ENCODE assay signal across 29 mouse cellular contexts in genomic region chr4:10915271-10915670, GRCm38 (mm10). TPM values are rescaled to one million over a fixed set of nuclear protein-coding genes. Genes with fewer than 3 reads are reported as not detected.
DNase-seq lines count a peak whose midpoint lies in the region; ATAC-seq and TF ChIP-seq lines count a peak whose summit lies in the region.
"Had no signal": no experiment of that assay in that cellular context is flagged by ENCODE, and none has a peak within 500 bp of the region (broad histone marks: within the 10 kb centered on the region; RNA-seq: fewer than 3 reads in every experiment).

No protein-coding gene starts in this region.

- no peaks in the 10 kb centered on the region for H3K9me3 ChIP-seq in liver, embryonic 13.5 days (replicated peaks)
- no peaks in the 10 kb centered on the region for H3K9me3 ChIP-seq in liver, embryonic 11.5 days (ENCODE audit: control insufficient read depth, low read length)
- no peaks in the 10 kb centered on the region for H3K9me3 ChIP-seq in liver, embryonic 16.5 days (replicated peaks; ENCODE audit: control insufficient read depth, low read length)
- H3K9me3 ChIP-seq: embryonic facial prominence, embryonic 13.5 days; forebrain, embryonic 13.5 days; heart, embryonic 10.5 days; heart, embryonic 15.5 days; hindbrain, embryonic 12.5 days; intestine, embryonic 15.5 days; limb, embryonic 10.5 days; limb, embryonic 15.5 days; lung, embryonic 15.5 days; midbrain, embryonic 12.5 days had no signal

- no peaks in the 10 kb centered on the region for H3K36me3 ChIP-seq in liver, embryonic 13.5 days
- no peaks in the 10 kb centered on the region for H3K36me3 ChIP-seq in liver, embryonic 11.5 days (ENCODE audit: control insufficient read depth, insufficient read depth, low read length)
- H3K36me3 ChIP-seq in liver, embryonic 16.5 days (ENCODE audit: control insufficient read depth, insufficient read depth): no peaks in the 10 kb centered on the region
- H3K36me3 ChIP-seq: embryonic facial prominence, embryonic 13.5 days; heart, embryonic 10.5 days; heart, embryonic 15.5 days; hindbrain, embryonic 12.5 days; intestine, embryonic 15.5 days; limb, embryonic 10.5 days; limb, embryonic 15.5 days; lung, embryonic 15.5 days; midbrain, embryonic 12.5 days had no signal

- H3K4me2 ChIP-seq in liver, embryonic 13.5 days: peak overlapping the region; percentile 61
- H3K4me2 ChIP-seq in liver, embryonic 11.5 days: no peak overlapping the region
- peak overlapping the region; percentile 58 for H3K4me2 ChIP-seq in liver, embryonic 16.5 days (ENCODE audit: low read depth, low read length)
- H3K4me2 ChIP-seq: embryonic facial prominence, embryonic 13.5 days; forebrain, embryonic 13.5 days; heart, embryonic 15.5 days; hindbrain, embryonic 12.5 days; intestine, embryonic 15.5 days; limb, embryonic 15.5 days; lung, embryonic 15.5 days; midbrain, embryonic 12.5 days had no signal

- peaks cover 69% of the 10 kb centered on the region for H3K4me1 ChIP-seq in liver, embryonic 13.5 days (replicated peaks)
- H3K4me1 ChIP-seq in liver, embryonic 11.5 days (replicated peaks; ENCODE audit: control insufficient read depth, insufficient read depth, low read length): peaks cover 31% of the 10 kb centered on the region
- peaks cover 30% of the 10 kb centered on the region for H3K4me1 ChIP-seq in bone marrow macrophage, adult 2 months (ENCODE audit: control insufficient read depth, insufficient read depth, low read length)
- peaks cover 52% of the 10 kb centered on the region for H3K4me1 ChIP-seq in liver, embryonic 16.5 days (ENCODE audit: control insufficient read depth, low read depth, low read length)
- H3K4me1 ChIP-seq: hindbrain, embryonic 12.5 days; midbrain, embryonic 12.5 days had no signal

- H3K4me3 ChIP-seq in liver, embryonic 13.5 days (replicated peaks): no peak overlapping the region
- H3K4me3 ChIP-seq in liver, embryonic 11.5 days (ENCODE audit: low read depth, low read length): no peak overlapping the region
- no peak overlapping the region for H3K4me3 ChIP-seq in bone marrow macrophage, adult 2 months (ENCODE audit: insufficient read depth, low read length)
- no peak overlapping the region for H3K4me3 ChIP-seq in liver, embryonic 16.5 days (ENCODE audit: low read depth, low read length)
- H3K4me3 ChIP-seq: embryonic facial prominence, embryonic 13.5 days; forebrain, embryonic 13.5 days; heart, embryonic 10.5 days; heart, embryonic 15.5 days; hindbrain, embryonic 12.5 days; intestine, embryonic 15.5 days; limb, embryonic 10.5 days; limb, embryonic 15.5 days; lung, embryonic 15.5 days; midbrain, embryonic 12.5 days had no signal

- 58% methylated on average over 3 of the region's 3 CpGs for WGBS in liver, embryonic 13.5 days (ENCODE audit: insufficient replicate concordance)
- 82% methylated on average over 3 of the region's 3 CpGs for WGBS in liver, embryonic 11.5 days
- 61% methylated on average over 3 of the region's 3 CpGs for WGBS in liver, embryonic 16.5 days (ENCODE audit: insufficient replicate concordance)

- no peak overlapping the region for H3K9ac ChIP-seq in liver, embryonic 13.5 days
- H3K9ac ChIP-seq in liver, embryonic 11.5 days (ENCODE audit: low read depth, low read length): no peak overlapping the region
- H3K9ac ChIP-seq in liver, embryonic 16.5 days (ENCODE audit: low read depth, low read length): no peak overlapping the region; the same call in 1 of the 2 replicates
- H3K9ac ChIP-seq: embryonic facial prominence, embryonic 13.5 days; forebrain, embryonic 13.5 days; heart, embryonic 15.5 days; hindbrain, embryonic 12.5 days; intestine, embryonic 15.5 days; limb, embryonic 15.5 days; lung, embryonic 15.5 days; midbrain, embryonic 12.5 days had no signal

- no peak for DNase-seq in liver, embryonic 13.5 days
- DNase-seq in liver, embryonic 11.5 days (ENCODE audit: low spot score): no peak
- DNase-seq in telencephalon, adult 2 months (ENCODE audit: low read depth, low spot score): peak; percentile 16
- DNase-seq in cerebellum, postnatal 10 days: no peak
- DNase-seq in adrenal gland, postnatal 4 days (ENCODE audit: low spot score in 2 of 2): no peak
- DNase-seq: adrenal gland, adult 2 months; adrenal gland, postnatal 36 days; cerebellum, adult 11-12 months; cerebellum, adult 9-11 months; gastrocnemius, postnatal 25 days; kidney, adult 2 months; kidney, postnatal 36 days; right cerebral cortex, postnatal 25 days; spleen, adult 18-20 months had no signal

- ATAC-seq in liver, embryonic 13.5 days (ENCODE audit: low read depth): no peak
- ATAC-seq in liver, embryonic 11.5 days (replicated peaks; ENCODE audit: low FRiP score): no peak
- no peak for ATAC-seq in liver, embryonic 16.5 days (ENCODE audit: low read depth)
- ATAC-seq: activated CD4-positive, CD25-positive, alpha-beta regulatory T cell, adult 4 months; forebrain, embryonic 13.5 days; hindbrain, postnatal 0 days; intestine, embryonic 15.5 days had no signal

- TF ChIP-seq CTCF in bone marrow macrophage, adult 2 months (IDR thresholded peaks at IDR 0.05; ENCODE audit: low read depth, low read length): no peak

- H3K27me3 ChIP-seq in liver, embryonic 13.5 days: no peaks in the 10 kb centered on the region; the same call in 1 of the 2 replicates
- H3K27me3 ChIP-seq in liver, embryonic 11.5 days (replicated peaks; ENCODE audit: control insufficient read depth, insufficient read depth, low read length): no peaks in the 10 kb centered on the region
- H3K27me3 ChIP-seq in liver, embryonic 16.5 days (ENCODE audit: control insufficient read depth, insufficient read depth, low read depth, low read length): no peaks in the 10 kb centered on the region
- H3K27me3 ChIP-seq: embryonic facial prominence, embryonic 13.5 days; hindbrain, embryonic 12.5 days; intestine, embryonic 15.5 days; limb, embryonic 15.5 days; lung, embryonic 15.5 days; midbrain, embryonic 12.5 days had no signal

- TF ChIP-seq POLR2A in bone marrow macrophage, adult 2 months (IDR thresholded peaks at IDR 0.05; ENCODE audit: borderline replicate concordance, low read depth, low read length): no peak

- peak overlapping the region; percentile 97 for H3K27ac ChIP-seq in liver, embryonic 13.5 days
- H3K27ac ChIP-seq in liver, embryonic 11.5 days (ENCODE audit: low read depth, low read length): no peak overlapping the region
- peak overlapping the region; percentile 14 for H3K27ac ChIP-seq in bone marrow macrophage, adult 2 months (ENCODE audit: insufficient read depth, low read depth, low read length)
- H3K27ac ChIP-seq in liver, embryonic 16.5 days (ENCODE audit: low read length): peak overlapping the region; percentile 94
- H3K27ac ChIP-seq: embryonic facial prominence, embryonic 13.5 days; forebrain, embryonic 13.5 days; heart, embryonic 10.5 days; heart, embryonic 15.5 days; hindbrain, embryonic 12.5 days; hindbrain, postnatal 0 days; intestine, embryonic 15.5 days; limb, embryonic 10.5 days; limb, embryonic 15.5 days; lung, embryonic 15.5 days; midbrain, embryonic 12.5 days; stomach, postnatal 0 days had no signal

RNA-seq across cellular contexts. Expression of gene 2610301B20Rik, which starts 41.0 kb away (rescaled TPM):
- 11.6 and 16.3 TPM in 2 replicates for polyA plus RNA-seq in liver, embryonic 13.5 days (2015; fragmentation: Nextera tagmentation; extraction: Ambion mirVana)
- polyA plus RNA-seq in liver, embryonic 11.5 days (2014; fragmentation: Nextera tagmentation; extraction: Ambion mirVana): 19.9 and 26.0 TPM in 2 replicates
- 7.5 and 10.2 TPM in 2 replicates for polyA plus RNA-seq in bone marrow macrophage, adult 2 months (2012; ENCODE audit: insufficient read depth, insufficient read length, missing spikeins)
- polyA plus RNA-seq in liver, embryonic 16.5 days (2015; fragmentation: Nextera tagmentation; extraction: Ambion mirVana): 7.9 and 8.3 TPM in 2 replicates
- 10 to 100 TPM; 21.5 to 24.5 TPM for total RNA-seq in adrenal gland, postnatal 4 days (2021)
